Mouse (Mus musculus): ENCODE data around the gene Suclg2.

Suclg2 gene

GRCm38 (mm10) chr6:95563355-95564009 is 155.1 kb downstream of the Suclg2 start:
- DNase-seq (ENCODE audit: low read depth), result no peak

GRCm38 (mm10) chr6:95556320-95556719 is 162.3 kb downstream of the Suclg2 start:
- DNase-seq (ENCODE audit: low read depth), result no peak

GRCm38 (mm10) chr6:95552339-95552950 is 166.2 kb downstream of the Suclg2 start:
- DNase-seq (ENCODE audit: low read depth), result no peak

GRCm38 (mm10) chr6:95551000-95551399 is 167.6 kb downstream of the Suclg2 start:
- DNase-seq (ENCODE audit: low read depth), result no peak

- no peak for DNase-seq (ENCODE audit: low read depth)
Measured at GRCm38 (mm10) chr6:95546189-95546832, 172.3 kb downstream of the Suclg2 start.

GRCm38 (mm10) chr6:95545714-95546113 is 172.9 kb downstream of the Suclg2 start:
- no peak for DNase-seq (ENCODE audit: low read depth)

- no peak for DNase-seq (ENCODE audit: low read depth)
Measured at GRCm38 (mm10) chr6:95545296-95545695, 173.3 kb downstream of the Suclg2 start.

GRCm38 (mm10) chr6:95535191-95535590 is 183.4 kb downstream of the Suclg2 start:
- no peak for DNase-seq (ENCODE audit: low read depth)

- no peak for DNase-seq (ENCODE audit: low read depth)
Measured at GRCm38 (mm10) chr6:95519846-95520245, 198.8 kb downstream of the Suclg2 start.

GRCm38 (mm10) chr6:95518406-95518805 is 200.2 kb downstream of the Suclg2 start:
- no peak for DNase-seq (ENCODE audit: low read depth)

- no peak for DNase-seq (ENCODE audit: low read depth)
Measured at GRCm38 (mm10) chr6:95515721-95516120, 202.9 kb downstream of the Suclg2 start.

- DNase-seq (ENCODE audit: low read depth), result no peak
Measured at GRCm38 (mm10) chr6:95514726-95515125, 203.9 kb downstream of the Suclg2 start.

- no peak for DNase-seq (ENCODE audit: low read depth)
Measured at GRCm38 (mm10) chr6:95511689-95512088, 206.9 kb downstream of the Suclg2 start.

GRCm38 (mm10) chr6:95500771-95501170 is 217.8 kb downstream of the Suclg2 start:
- no peak for DNase-seq (ENCODE audit: low read depth)

GRCm38 (mm10) chr6:95499639-95500038 is 219.0 kb downstream of the Suclg2 start:
- no peak for DNase-seq (ENCODE audit: low read depth)

GRCm38 (mm10) chr6:95492216-95492956 is 226.2 kb downstream of the Suclg2 start:
- no peak for DNase-seq (ENCODE audit: low read depth)

GRCm38 (mm10) chr6:95491043-95491442 is 227.6 kb downstream of the Suclg2 start:
- DNase-seq (ENCODE audit: low read depth), result no peak

- DNase-seq (ENCODE audit: low read depth), result no peak
Measured at GRCm38 (mm10) chr6:95485791-95486190, 232.8 kb downstream of the Suclg2 start.

- DNase-seq (ENCODE audit: low read depth), result no peak
Measured at GRCm38 (mm10) chr6:95484183-95484818, 234.3 kb downstream of the Suclg2 start.

GRCm38 (mm10) chr6:95483686-95484085 is 234.9 kb downstream of the Suclg2 start:
- DNase-seq (ENCODE audit: low read depth), result no peak

GRCm38 (mm10) chr6:95483127-95483526 is 235.5 kb downstream of the Suclg2 start:
- DNase-seq (ENCODE audit: low read depth), result no peak

- no peak for DNase-seq (ENCODE audit: low read depth)
Measured at GRCm38 (mm10) chr6:95479801-95480200, 238.8 kb downstream of the Suclg2 start.
